Mouse (Mus musculus): ENCODE results near the gene Rnf208. TPM values are rescaled to one million over a fixed set of nuclear protein-coding genes. Genes with fewer than 3 reads are reported as not detected.
A peak's percentile ranks its signal among the peaks of the same experiment; 100 is the strongest.

Rnf208 gene
- polyA plus RNA-seq, 1 experiment = 8.1 TPM

- no peaks in the 10 kb centered on the region for H3K27me3 ChIP-seq (ENCODE audit: control insufficient read depth, insufficient read depth, low read length)
- peaks cover 25% of the 10 kb centered on the region for H3K4me1 ChIP-seq (ENCODE audit: control insufficient read depth, insufficient read depth, low read length)
- no peak overlapping the region for H3K27ac ChIP-seq (ENCODE audit: control insufficient read depth, insufficient read depth, low read depth, low read length)
- no peaks in the 10 kb centered on the region; the same call in 1 of the 2 replicates for H3K36me3 ChIP-seq (ENCODE audit: control insufficient read depth, insufficient read depth, low read length)
- no peak for TF ChIP-seq POLR2A (IDR thresholded peaks at IDR 0.05; ENCODE audit: control insufficient read depth, low read depth, low read length)
- TF ChIP-seq CTCF (IDR thresholded peaks at IDR 0.05; ENCODE audit: control insufficient read depth, insufficient read depth, insufficient replicate concordance, low read depth, low read length) = no peak
- no peak overlapping the region for H3K4me3 ChIP-seq (ENCODE audit: control insufficient read depth, low read depth, low read length)
Observed at GRCm38 (mm10) chr2:25266720-25267119, 24.7 kb downstream of the Rnf208 start.

- H3K27me3 ChIP-seq (ENCODE audit: control insufficient read depth, insufficient read depth, low read length) = no peaks in the 10 kb centered on the region
- peaks cover 22% of the 10 kb centered on the region for H3K4me1 ChIP-seq (ENCODE audit: control insufficient read depth, insufficient read depth, low read length)
- H3K27ac ChIP-seq (ENCODE audit: control insufficient read depth, insufficient read depth, low read depth, low read length) = no peak overlapping the region
- H3K36me3 ChIP-seq (ENCODE audit: control insufficient read depth, insufficient read depth, low read length) = no peaks in the 10 kb centered on the region; the same call in 1 of the 2 replicates
- no peak overlapping the region for H3K4me3 ChIP-seq (ENCODE audit: control insufficient read depth, low read depth, low read length)
- TF ChIP-seq CTCF (IDR thresholded peaks at IDR 0.05; ENCODE audit: control insufficient read depth, insufficient read depth, insufficient replicate concordance, low read depth, low read length) (no peak), POLR2A (IDR thresholded peaks at IDR 0.05; ENCODE audit: control insufficient read depth, low read depth, low read length) (no peak)
Observed at GRCm38 (mm10) chr2:25267241-25267640, 25.2 kb downstream of the Rnf208 start.

GRCm38 (mm10) chr2:25267746-25268309 lies 25.8 kb downstream of the Rnf208 start:
- H3K4me3 ChIP-seq (ENCODE audit: control insufficient read depth, low read depth, low read length) = no peak overlapping the region
- H3K27ac ChIP-seq (ENCODE audit: control insufficient read depth, insufficient read depth, low read depth, low read length) = no peak overlapping the region
- peaks cover 24% of the 10 kb centered on the region for H3K4me1 ChIP-seq (ENCODE audit: control insufficient read depth, insufficient read depth, low read length)
- TF ChIP-seq POLR2A (IDR thresholded peaks at IDR 0.05; ENCODE audit: control insufficient read depth, low read depth, low read length) (no peak), CTCF (IDR thresholded peaks at IDR 0.05; ENCODE audit: control insufficient read depth, insufficient read depth, insufficient replicate concordance, low read depth, low read length) (no peak)
- H3K36me3 ChIP-seq (ENCODE audit: control insufficient read depth, insufficient read depth, low read length) = no peaks in the 10 kb centered on the region; the same call in 1 of the 2 replicates
- no peaks in the 10 kb centered on the region for H3K27me3 ChIP-seq (ENCODE audit: control insufficient read depth, insufficient read depth, low read length)

- Histone ChIP-seq H3K27ac (ENCODE audit: control insufficient read depth, insufficient read depth, low read depth, low read length) (peak within 1 kb of the TSS; percentile 80), H3K4me3 (ENCODE audit: control insufficient read depth, low read depth, low read length) (peak within 1 kb of the TSS; percentile 91), H3K27me3 (ENCODE audit: control insufficient read depth, insufficient read depth, low read length) (no peaks in the 10 kb centered on the region), H3K36me3 (ENCODE audit: control insufficient read depth, insufficient read depth, low read length) (no peaks in the 10 kb centered on the region), H3K4me1 (ENCODE audit: control insufficient read depth, insufficient read depth, low read length) (peaks cover 8% of the 10 kb centered on the region)
- TF ChIP-seq POLR2A (IDR thresholded peaks at IDR 0.05; ENCODE audit: control insufficient read depth, low read depth, low read length) (peak; percentile 99), CTCF (IDR thresholded peaks at IDR 0.05; ENCODE audit: control insufficient read depth, insufficient read depth, insufficient replicate concordance, low read depth, low read length) (no peak; the same call in 1 of the 2 replicates)
Observed at GRCm38 (mm10) chr2:25271827-25272511, 29.9 kb downstream of the Rnf208 start, which contains the start of the genes Ssna1 and Anapc2. Ssna1 (minus strand) TSS chr2:25272438. Anapc2 (plus strand) TSS chr2:25272478.

GRCm38 (mm10) chr2:25272515-25272914 lies 30.5 kb downstream of the Rnf208 start:
- no peaks in the 10 kb centered on the region for H3K36me3 ChIP-seq (ENCODE audit: control insufficient read depth, insufficient read depth, low read length)
- peak overlapping the region; percentile 91 for H3K4me3 ChIP-seq (ENCODE audit: control insufficient read depth, low read depth, low read length)
- no peaks in the 10 kb centered on the region for H3K27me3 ChIP-seq (ENCODE audit: control insufficient read depth, insufficient read depth, low read length)
- TF ChIP-seq CTCF (IDR thresholded peaks at IDR 0.05; ENCODE audit: control insufficient read depth, insufficient read depth, insufficient replicate concordance, low read depth, low read length) (no peak), POLR2A (IDR thresholded peaks at IDR 0.05; ENCODE audit: control insufficient read depth, low read depth, low read length) (no peak)
- peak overlapping the region; percentile 37; the same call in 1 of the 2 replicates for H3K27ac ChIP-seq (ENCODE audit: control insufficient read depth, insufficient read depth, low read depth, low read length)
- peaks cover 8% of the 10 kb centered on the region for H3K4me1 ChIP-seq (ENCODE audit: control insufficient read depth, insufficient read depth, low read length)

GRCm38 (mm10) chr2:25273010-25273409 lies 31.0 kb downstream of the Rnf208 start:
- no peaks in the 10 kb centered on the region for H3K36me3 ChIP-seq (ENCODE audit: control insufficient read depth, insufficient read depth, low read length)

More at GRCm38 (mm10) chr2:25273010-25273409, 31.0 kb downstream of the Rnf208 start:
- Histone ChIP-seq H3K4me1 (ENCODE audit: control insufficient read depth, insufficient read depth, low read length) (peaks cover 8% of the 10 kb centered on the region), H3K4me3 (ENCODE audit: control insufficient read depth, low read depth, low read length) (peak overlapping the region; percentile 91), H3K27ac (ENCODE audit: control insufficient read depth, insufficient read depth, low read depth, low read length) (peak overlapping the region; percentile 37; the same call in 1 of the 2 replicates), H3K27me3 (ENCODE audit: control insufficient read depth, insufficient read depth, low read length) (no peaks in the 10 kb centered on the region)
- TF ChIP-seq POLR2A (IDR thresholded peaks at IDR 0.05; ENCODE audit: control insufficient read depth, low read depth, low read length) (no peak), CTCF (IDR thresholded peaks at IDR 0.05; ENCODE audit: control insufficient read depth, insufficient read depth, insufficient replicate concordance, low read depth, low read length) (no peak)

Data from testis, adult 2 months (tissue).